Mouse (Mus musculus) thymus, postnatal 4 days (tissue): Measurements from ENCODE around the gene Mrpl17.

Experiments used
- DNase-seq: peaks from one replicate; pipeline ENCODE4 v3.0.0; 2021

The Mrpl17 gene

GRCm38 (mm10) chr7:105786506-105787284 lies 24.2 kb downstream of the Mrpl17 start:
- no peak for DNase-seq

- DNase-seq = no peak
Measured at GRCm38 (mm10) chr7:105784556-105784955, 26.3 kb downstream of the Mrpl17 start.

- no peak for DNase-seq
Measured at GRCm38 (mm10) chr7:105783861-105784260, 27.0 kb downstream of the Mrpl17 start.

GRCm38 (mm10) chr7:105778553-105779265 lies 32.2 kb downstream of the Mrpl17 start:
- DNase-seq = peak; percentile 69

GRCm38 (mm10) chr7:105777797-105778552 lies 32.9 kb downstream of the Mrpl17 start:
- DNase-seq = peak; percentile 32

- no peak for DNase-seq
Measured at GRCm38 (mm10) chr7:105777316-105777715, 33.6 kb downstream of the Mrpl17 start.

- no peak for DNase-seq
Measured at GRCm38 (mm10) chr7:105776026-105776425, 34.9 kb downstream of the Mrpl17 start.

GRCm38 (mm10) chr7:105774661-105775060 lies 36.2 kb downstream of the Mrpl17 start:
- DNase-seq = no peak

GRCm38 (mm10) chr7:105773041-105773440 lies 37.9 kb downstream of the Mrpl17 start:
- no peak for DNase-seq

- DNase-seq = no peak
Measured at GRCm38 (mm10) chr7:105772331-105772730, 38.6 kb downstream of the Mrpl17 start.

GRCm38 (mm10) chr7:105769959-105770358 lies 40.9 kb downstream of the Mrpl17 start:
- DNase-seq = no peak

- no peak for DNase-seq
Measured at GRCm38 (mm10) chr7:105767729-105768165, 43.2 kb downstream of the Mrpl17 start.

GRCm38 (mm10) chr7:105764331-105764730 lies 46.6 kb downstream of the Mrpl17 start:
- no peak for DNase-seq

GRCm38 (mm10) chr7:105762517-105763270 lies 48.2 kb downstream of the Mrpl17 start:
- no peak for DNase-seq

- DNase-seq = no peak
Measured at GRCm38 (mm10) chr7:105761813-105762484, 49.0 kb downstream of the Mrpl17 start.

- no peak for DNase-seq
Measured at GRCm38 (mm10) chr7:105753281-105753680, 57.6 kb downstream of the Mrpl17 start.
